Mouse (Mus musculus) liver, embryonic 16.5 days (tissue): ENCODE results near the gene Gm42791. TPM values are rescaled to one million over a fixed set of nuclear protein-coding genes. Genes with fewer than 3 reads are reported as not detected.

Experiments used
- ATAC-seq: fragments of 200-750 bp; cut with Nextera tagmentation; 2 replicates; pipeline ENCODE4 v1.8.0; 2017; ENCODE audit warnings: low read depth, mild to moderate bottlenecking, moderate number of reproducible peaks, moderate library complexity
- H3K27ac ChIP-seq: fragments of 300-500 bp; sonication (generic); 2 replicates; pipeline ENCODE4 v1.5.1; 2014; ENCODE audit warnings: mild to moderate bottlenecking, low read length
- H3K27me3 ChIP-seq: fragments of 300-500 bp; sonication (generic); 2 replicates; pipeline ENCODE4 v1.6.1; 2014; ENCODE audit warnings: low read depth, low read length, mixed read lengths; ENCODE audit not compliant: control insufficient read depth, insufficient read depth
- H3K36me3 ChIP-seq: fragments of 300-500 bp; sonication (generic); 2 replicates; pipeline ENCODE4 v1.6.1; 2014; ENCODE audit warnings: mild to moderate bottlenecking; ENCODE audit not compliant: control insufficient read depth, insufficient read depth
- H3K4me1 ChIP-seq: fragments of 300-500 bp; sonication (generic); 2 replicates; pipeline ENCODE4 v1.6.1; 2014; ENCODE audit warnings: low read depth, low read length, mixed read lengths; ENCODE audit not compliant: control insufficient read depth
- H3K4me2 ChIP-seq: fragments of 300-500 bp; sonication (generic); 2 replicates; pipeline ENCODE4 v1.6.1; 2014; ENCODE audit warnings: low read depth, low read length, mixed read lengths
- H3K4me3 ChIP-seq: fragments of 300-500 bp; sonication (generic); 2 replicates; pipeline ENCODE4 v1.5.1; 2014; ENCODE audit warnings: low read depth, mild to moderate bottlenecking, low read length
- H3K9ac ChIP-seq: fragments of 300-500 bp; sonication (generic); 2 replicates; pipeline ENCODE4 v1.6.1; 2014; ENCODE audit warnings: low read depth, low read length
- H3K9me3 ChIP-seq: fragments of 300-500 bp; sonication (generic); replicated peaks from 2 replicates; pipeline ENCODE4 v1.6.1; 2016; ENCODE audit warnings: low read length; ENCODE audit not compliant: control insufficient read depth
- WGBS: fragments of 180-500 bp; shearing (Covaris S2); extraction: QIAGEN DNeasy Blood & Tissue Kit; methylation state at CpG from one replicate; pipeline ENCODE4 v1.1.7; 2014; ENCODE audit not compliant: insufficient replicate concordance; 5-methylcytosine and 5-hydroxymethylcytosine counted together
- polyA plus RNA-seq: library from polyadenylated mRNA; unstranded; fragments of >200 nt; fragmentation: Nextera tagmentation; extraction: Ambion mirVana; gene quantifications from 2 replicates; pipeline ENCODE4 v1.2.1, GENCODE M21; 2015

Gene Gm42791
- polyA plus RNA-seq, 1 experiment from 2014 or later, result 0.53 TPM

DNA sequence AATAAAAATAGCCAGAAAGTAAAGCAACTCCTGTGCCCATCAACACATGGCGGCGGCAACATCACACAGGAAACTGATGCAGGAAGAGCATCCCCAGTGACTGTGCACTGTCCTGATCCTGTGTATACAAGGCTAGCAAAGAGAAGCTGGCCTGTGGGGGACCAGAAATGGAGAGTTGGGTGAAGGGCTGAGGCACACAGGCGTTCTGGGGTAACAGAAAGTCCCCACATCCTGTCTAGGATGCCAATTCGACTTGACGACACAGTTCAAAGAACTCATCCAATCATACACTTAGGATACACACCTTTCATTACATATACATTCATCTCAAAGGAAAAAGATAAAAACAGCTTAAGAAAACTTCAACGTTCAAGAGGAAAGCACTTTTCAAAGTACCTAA lies 106.9 kb downstream of the Gm42791 start:
- no peak overlapping the region for H3K4me3 ChIP-seq
- H3K27me3 ChIP-seq, result no peaks in the 10 kb centered on the region
- no peaks in the 10 kb centered on the region for H3K9me3 ChIP-seq
- H3K36me3 ChIP-seq, result peaks cover 8% of the 10 kb centered on the region
- ATAC-seq, result no peak
- no peak overlapping the region for H3K9ac ChIP-seq
- peaks cover 7% of the 10 kb centered on the region for H3K4me1 ChIP-seq
- H3K27ac ChIP-seq, result no peak overlapping the region
- H3K4me2 ChIP-seq, result no peak overlapping the region
- 74% methylated on average over 6 of the region's 6 CpGs for WGBS

DNA sequence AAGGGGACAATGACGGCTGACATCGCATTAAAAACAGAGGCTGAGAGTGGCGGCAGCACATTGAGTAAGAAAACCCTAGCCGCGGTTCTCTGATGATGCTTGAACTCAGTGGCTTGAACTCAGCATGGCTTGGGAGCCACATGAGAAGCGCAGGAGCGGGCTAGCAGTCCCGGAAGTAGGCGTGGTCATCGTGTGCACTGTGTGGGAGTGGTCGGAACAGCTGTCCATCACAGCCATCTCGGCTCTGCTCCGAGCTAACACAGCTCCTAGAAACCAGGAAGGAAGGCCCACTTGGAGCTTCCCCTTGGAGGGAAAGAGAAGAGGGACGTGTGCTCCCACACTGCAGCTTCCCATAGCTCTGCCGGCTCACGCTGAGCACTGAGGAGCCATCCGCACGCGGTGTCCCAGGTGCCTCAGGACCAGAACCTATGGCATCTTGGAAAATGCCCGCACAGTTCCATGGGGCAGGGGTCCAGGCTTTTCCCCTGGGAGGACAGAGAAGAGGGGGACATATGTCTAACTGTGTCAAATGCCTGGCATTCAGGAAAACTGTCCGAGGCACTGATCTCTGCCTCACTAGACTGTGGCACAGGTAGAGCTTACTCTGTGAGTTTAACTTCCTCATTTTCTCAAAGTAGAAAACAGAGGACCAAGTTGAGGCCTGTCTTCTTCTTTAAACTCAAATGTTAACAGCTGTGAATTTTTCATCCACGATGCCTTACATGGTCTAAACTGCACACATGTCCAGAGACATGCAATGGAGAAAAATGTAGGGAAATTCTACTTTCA lies 108.9 kb downstream of the Gm42791 start:
- peak; percentile 98 for ATAC-seq
- H3K4me1 ChIP-seq, result peaks cover 7% of the 10 kb centered on the region
- H3K4me2 ChIP-seq, result peak overlapping the region; percentile 69
- H3K36me3 ChIP-seq, result peaks cover 7% of the 10 kb centered on the region; the same call in 1 of the 2 replicates
- no peak overlapping the region for H3K27ac ChIP-seq
- no peaks in the 10 kb centered on the region for H3K27me3 ChIP-seq
- WGBS, result 24% methylated on average over 22 of the region's 22 CpGs
- H3K4me3 ChIP-seq, result peak overlapping the region; percentile 47
- H3K9me3 ChIP-seq, result no peaks in the 10 kb centered on the region
- peak overlapping the region; percentile 46 for H3K9ac ChIP-seq

DNA sequence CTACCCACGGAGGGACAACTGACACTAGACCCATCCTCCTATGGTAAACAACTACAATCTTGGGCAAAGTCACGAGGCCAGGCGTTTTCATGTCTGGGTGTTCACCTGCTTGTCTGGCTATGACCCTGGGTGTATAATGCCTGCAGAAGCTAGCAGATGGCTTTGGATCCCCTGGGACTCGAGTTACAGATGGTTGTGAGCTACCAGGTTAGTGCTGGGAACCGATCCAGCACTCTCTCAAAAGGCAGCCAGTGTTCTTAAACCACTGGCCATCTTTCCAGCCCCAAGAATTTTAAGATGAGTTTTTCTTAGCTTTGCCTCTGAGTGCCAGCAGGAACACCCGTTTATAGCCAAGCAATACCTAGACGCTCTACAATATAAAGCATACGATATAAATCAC lies 111.3 kb downstream of the Gm42791 start:
- Histone ChIP-seq H3K4me3 (no peak overlapping the region), H3K27me3 (no peaks in the 10 kb centered on the region), H3K36me3 (peaks cover 9% of the 10 kb centered on the region), H3K4me2 (no peak overlapping the region), H3K9ac (no peak overlapping the region), H3K9me3 (no peaks in the 10 kb centered on the region), H3K27ac (no peak overlapping the region), H3K4me1 (peaks cover 7% of the 10 kb centered on the region)
- 75% methylated on average over 8 of the region's 8 CpGs for WGBS
- ATAC-seq, result no peak

DNA sequence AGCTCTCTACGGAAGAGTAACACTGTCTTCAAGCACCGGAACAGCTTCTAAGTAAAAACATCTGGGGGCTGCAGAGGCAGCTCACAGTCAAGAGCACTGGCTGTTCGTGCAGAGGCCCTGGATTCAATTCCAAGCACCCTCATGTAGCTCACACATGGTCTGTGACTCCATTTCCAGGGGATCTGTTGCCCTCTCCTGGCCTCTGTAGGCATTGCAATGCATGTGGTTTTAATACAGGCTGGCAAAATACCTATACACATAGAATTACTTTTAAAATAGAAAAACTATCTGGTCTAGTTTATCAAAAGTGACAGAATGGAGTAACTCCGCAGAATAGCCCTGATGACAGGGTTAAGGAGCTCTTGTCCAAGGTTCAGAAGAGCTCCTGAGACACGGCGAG lies 115.7 kb downstream of the Gm42791 start:
- 89% methylated on average over 6 of the region's 6 CpGs for WGBS
- H3K36me3 ChIP-seq, result peaks cover 22% of the 10 kb centered on the region
- H3K4me2 ChIP-seq, result no peak overlapping the region
- no peak overlapping the region for H3K4me3 ChIP-seq
- H3K9me3 ChIP-seq, result no peaks in the 10 kb centered on the region
- no peak overlapping the region for H3K9ac ChIP-seq
- ATAC-seq, result no peak
- no peak overlapping the region for H3K27ac ChIP-seq
- H3K27me3 ChIP-seq, result no peaks in the 10 kb centered on the region
- no peaks in the 10 kb centered on the region for H3K4me1 ChIP-seq

DNA sequence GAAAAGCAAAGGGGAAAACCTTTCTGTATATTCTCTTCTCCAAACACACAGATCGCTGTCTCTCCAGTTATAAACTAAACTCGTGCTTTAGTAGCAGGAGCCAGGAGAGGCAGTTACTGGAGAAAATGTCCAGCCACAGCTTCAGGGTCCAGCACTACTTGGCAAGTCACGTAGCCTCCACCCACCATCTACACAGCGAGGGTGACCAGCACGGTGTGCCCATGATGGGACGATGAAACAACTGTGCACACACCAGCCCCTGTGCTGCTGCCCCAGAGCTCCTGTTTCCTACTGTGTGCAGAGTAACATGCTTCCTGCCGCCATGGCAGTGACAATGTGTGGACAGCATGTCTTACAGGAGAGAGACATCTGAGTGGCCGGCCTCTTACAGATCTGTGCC lies 121.8 kb downstream of the Gm42791 start:
- no peak overlapping the region for H3K4me2 ChIP-seq
- no peak overlapping the region for H3K4me3 ChIP-seq
- no peak overlapping the region for H3K9ac ChIP-seq
- no peak overlapping the region for H3K27ac ChIP-seq
- ATAC-seq, result no peak
- 82% methylated on average over 8 of the region's 8 CpGs for WGBS
- no peaks in the 10 kb centered on the region for H3K4me1 ChIP-seq
- no peaks in the 10 kb centered on the region for H3K9me3 ChIP-seq
- H3K27me3 ChIP-seq, result no peaks in the 10 kb centered on the region
- peaks cover 11% of the 10 kb centered on the region for H3K36me3 ChIP-seq

DNA sequence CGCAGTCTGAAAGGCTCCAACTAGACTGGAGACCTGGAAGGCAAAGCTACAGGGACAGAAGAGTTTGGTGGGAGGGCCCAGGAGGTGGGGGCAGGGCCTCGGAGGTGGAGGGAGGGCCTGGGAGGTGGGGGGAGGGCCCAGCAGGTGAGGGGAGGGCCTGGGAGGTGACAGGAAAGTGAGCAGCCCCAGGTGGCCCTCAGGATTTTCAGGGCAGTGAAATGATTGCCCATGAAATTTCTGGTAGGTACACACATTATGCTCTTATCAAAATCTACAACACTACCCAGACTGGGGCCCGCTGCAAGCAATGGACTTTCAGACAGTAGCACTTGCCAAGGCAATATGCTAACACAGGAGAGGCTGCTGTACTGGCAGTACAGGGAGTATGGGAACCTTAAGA lies 125.4 kb downstream of the Gm42791 start:
- Histone ChIP-seq H3K9me3 (no peaks in the 10 kb centered on the region), H3K4me1 (no peaks in the 10 kb centered on the region), H3K27me3 (no peaks in the 10 kb centered on the region), H3K4me2 (no peak overlapping the region), H3K27ac (no peak overlapping the region), H3K36me3 (no peaks in the 10 kb centered on the region), H3K9ac (no peak overlapping the region), H3K4me3 (no peak overlapping the region)
- 49% methylated on average over 3 of the region's 3 CpGs for WGBS
- ATAC-seq, result no peak

DNA sequence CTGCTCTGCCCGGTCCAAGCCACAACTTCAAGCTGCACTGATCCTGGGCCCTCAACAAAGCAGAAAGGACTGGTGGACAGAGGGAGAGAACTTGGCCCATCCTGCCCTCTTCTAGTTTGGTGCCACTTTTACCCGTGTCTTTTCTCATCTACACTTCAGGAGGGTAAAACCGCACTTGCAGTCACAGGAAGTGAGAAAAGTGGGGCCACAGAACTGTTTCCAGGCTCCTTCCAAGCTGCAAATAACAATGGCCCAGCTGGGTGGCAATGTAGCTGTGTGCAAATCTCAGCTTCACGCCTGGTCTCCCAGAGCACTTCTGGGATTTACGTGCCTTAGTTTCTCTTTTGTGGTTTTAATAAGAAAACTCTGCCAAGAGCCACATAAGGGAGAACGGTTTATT lies 127.2 kb downstream of the Gm42791 start:
- Histone ChIP-seq H3K4me1 (no peaks in the 10 kb centered on the region), H3K36me3 (no peaks in the 10 kb centered on the region), H3K27me3 (no peaks in the 10 kb centered on the region), H3K9ac (no peak overlapping the region), H3K4me2 (no peak overlapping the region), H3K9me3 (no peaks in the 10 kb centered on the region), H3K27ac (no peak overlapping the region), H3K4me3 (no peak overlapping the region)
- no peak for ATAC-seq
- 53% methylated on average over 6 of the region's 6 CpGs for WGBS

DNA sequence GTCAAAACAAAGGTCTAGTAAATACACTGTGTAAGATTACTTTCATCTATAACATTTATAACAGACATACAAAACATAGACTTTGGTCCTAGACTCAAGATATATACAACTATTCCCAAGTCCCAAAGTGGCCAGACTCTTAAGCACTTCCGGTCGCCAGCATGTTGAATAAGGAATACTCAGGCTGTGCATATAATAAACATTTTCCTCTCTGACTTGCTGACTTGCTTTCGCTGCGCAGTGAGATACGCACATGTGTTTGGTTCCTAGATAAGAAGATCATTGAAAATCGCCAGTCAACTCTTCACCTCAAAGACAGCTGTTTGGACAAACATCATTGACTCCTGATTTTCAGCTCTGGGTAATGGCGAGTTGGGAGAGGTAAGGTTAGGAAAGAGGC lies 127.8 kb downstream of the Gm42791 start:
- no peaks in the 10 kb centered on the region for H3K36me3 ChIP-seq
- no peak overlapping the region for H3K4me3 ChIP-seq
- WGBS, result 51% methylated on average over 7 of the region's 7 CpGs
- H3K4me1 ChIP-seq, result no peaks in the 10 kb centered on the region
- H3K9ac ChIP-seq, result no peak overlapping the region
- no peak overlapping the region for H3K27ac ChIP-seq
- ATAC-seq, result no peak
- H3K9me3 ChIP-seq, result no peaks in the 10 kb centered on the region
- H3K27me3 ChIP-seq, result no peaks in the 10 kb centered on the region
- no peak overlapping the region for H3K4me2 ChIP-seq

DNA sequence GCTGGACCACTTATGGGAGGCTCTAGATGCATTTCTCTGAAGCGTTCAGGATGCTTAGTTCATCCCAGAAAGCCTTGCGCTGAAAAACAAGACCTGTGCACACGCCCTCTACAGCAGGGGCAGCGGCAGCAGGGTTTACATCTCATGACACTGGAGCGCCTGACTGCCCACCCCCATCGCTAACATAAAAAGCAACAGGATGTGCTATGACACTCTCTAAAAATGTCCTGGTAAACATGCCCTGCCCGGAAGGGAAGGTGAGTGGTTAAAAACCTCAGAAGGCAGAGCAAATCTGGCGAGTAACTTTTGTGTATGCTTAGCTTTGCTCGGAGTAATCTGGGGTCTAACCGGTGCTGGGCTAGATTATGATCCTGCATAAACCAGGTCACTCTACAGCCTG lies 128.4 kb downstream of the Gm42791 start:
- no peaks in the 10 kb centered on the region; the same call in 1 of the 2 replicates for H3K27me3 ChIP-seq
- H3K27ac ChIP-seq, result no peak overlapping the region
- ATAC-seq, result no peak
- WGBS, result 43% methylated on average over 10 of the region's 10 CpGs
- H3K9me3 ChIP-seq, result no peaks in the 10 kb centered on the region
- no peak overlapping the region for H3K4me3 ChIP-seq
- no peak overlapping the region for H3K4me2 ChIP-seq
- H3K36me3 ChIP-seq, result no peaks in the 10 kb centered on the region
- no peak overlapping the region for H3K9ac ChIP-seq
- no peaks in the 10 kb centered on the region for H3K4me1 ChIP-seq
